Mouse (Mus musculus) macrophage (primary cell): ENCODE results near the gene Gpc6. TPM values are rescaled to one million over a fixed set of nuclear protein-coding genes. Genes with fewer than 3 reads are reported as not detected.

Experiments used
- H3K27ac ChIP-seq: fragments of 350-480 bp; formaldehyde crosslinking; 2 replicates; pipeline ENCODE4 v1.9.0; 2021
- H3K36me3 ChIP-seq: fragments of 350-480 bp; formaldehyde crosslinking; 2 replicates; pipeline ENCODE4 v1.9.0; 2021; ENCODE audit errors: inconsistent target
- H3K4me3 ChIP-seq: fragments of 350-480 bp; formaldehyde crosslinking; 2 replicates; pipeline ENCODE4 v1.9.0; 2021; ENCODE audit errors: inconsistent target
- H3K79me2 ChIP-seq: fragments of 350-480 bp; formaldehyde crosslinking; 2 replicates; pipeline ENCODE4 v1.9.0; 2021; ENCODE audit errors: inconsistent target
- WGBS: methylation state at CpG from one replicate; pipeline ENCODE4 v1.1.7; 2026; ENCODE audit warnings: inconsistent platforms; ENCODE audit not compliant: missing documents; 5-methylcytosine and 5-hydroxymethylcytosine counted together
- polyA plus RNA-seq: library from polyadenylated mRNA; stranded (reverse); fragments of 250-400 nt; gene quantifications from 3 replicates; pipeline ENCODE4 v1.2.4, GENCODE M21; 2018; ENCODE audit warnings: inconsistent platforms

Gpc6 gene
- polyA plus RNA-seq, 1 experiment from 2014 or later = not detected

DNA sequence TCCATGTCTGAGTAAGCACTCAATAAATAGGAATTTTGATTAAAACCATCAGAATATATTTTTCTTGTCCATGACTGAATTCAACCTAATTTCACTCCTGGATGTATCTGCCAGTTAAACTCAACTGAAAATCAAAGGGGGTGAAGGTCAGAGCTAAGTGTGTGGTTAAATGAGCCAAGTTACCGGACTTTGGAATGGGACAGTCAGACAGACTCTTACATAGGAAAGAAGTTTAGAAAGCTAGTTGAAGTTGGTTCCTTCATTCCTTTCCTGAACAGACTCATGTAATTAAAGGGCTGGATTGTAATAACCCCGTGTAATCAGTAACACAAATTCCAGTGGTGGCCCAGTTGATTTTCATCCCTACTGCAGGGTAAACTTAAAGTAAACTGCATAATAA is 595.6 kb downstream of the Gpc6 start:
- no peak overlapping the region for H3K4me3 ChIP-seq
- 91% methylated on average over 2 of the region's 2 CpGs for WGBS
- H3K27ac ChIP-seq = no peak overlapping the region
- H3K36me3 ChIP-seq = no peaks in the 10 kb centered on the region
- no peaks in the 10 kb centered on the region for H3K79me2 ChIP-seq

- WGBS = 90% methylated on average over 6 of the region's 6 CpGs
- H3K27ac ChIP-seq = no peak overlapping the region
- no peaks in the 10 kb centered on the region for H3K36me3 ChIP-seq
- no peaks in the 10 kb centered on the region for H3K79me2 ChIP-seq
- no peak overlapping the region for H3K4me3 ChIP-seq
These were observed 600.0 kb downstream of the Gpc6 start for GRCm38 (mm10) chr14:117525133-117525532.

DNA sequence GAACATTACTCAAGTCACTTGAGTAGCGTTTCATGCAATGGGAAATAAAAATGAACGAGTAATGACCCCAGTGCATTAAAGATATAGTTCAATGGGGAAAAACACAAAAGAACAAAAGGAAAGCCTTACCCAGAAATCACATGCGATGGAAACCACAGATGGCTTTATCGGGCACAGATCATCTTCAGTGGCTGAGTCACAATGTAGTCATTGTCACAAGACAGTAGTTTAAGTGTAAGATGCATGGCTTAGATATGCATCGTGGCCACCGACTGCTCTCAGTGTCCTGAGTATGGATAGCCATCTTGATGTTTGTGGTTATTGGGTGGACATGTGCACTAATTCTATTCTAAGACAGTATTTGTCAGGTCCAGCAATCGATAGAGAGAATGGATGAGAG is 601.9 kb downstream of the Gpc6 start:
- H3K4me3 ChIP-seq = no peak overlapping the region
- H3K36me3 ChIP-seq = no peaks in the 10 kb centered on the region
- 95% methylated on average over 7 of the region's 7 CpGs for WGBS
- H3K79me2 ChIP-seq = no peaks in the 10 kb centered on the region
- H3K27ac ChIP-seq = no peak overlapping the region

DNA sequence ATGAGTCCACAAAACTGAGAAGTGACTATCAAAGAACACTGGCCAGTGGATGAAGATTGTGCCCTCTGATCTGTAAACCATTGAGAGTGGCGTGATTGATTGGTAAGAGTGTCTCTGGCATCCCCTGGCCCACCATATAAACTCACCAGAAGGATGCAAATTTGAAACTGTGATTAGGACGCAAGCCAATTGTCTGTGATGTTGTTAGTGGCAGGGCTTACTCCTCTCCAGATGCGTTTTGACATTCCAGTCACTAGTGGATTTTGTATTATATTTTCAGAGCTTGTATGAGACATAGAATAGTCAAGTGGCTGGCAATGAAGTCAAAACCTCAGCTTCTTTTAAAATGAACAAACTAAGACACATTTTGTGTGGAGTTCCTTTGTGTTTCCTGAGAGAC is 604.3 kb downstream of the Gpc6 start:
- no peaks in the 10 kb centered on the region for H3K79me2 ChIP-seq
- 85% methylated on average over 3 of the region's 3 CpGs for WGBS
- no peak overlapping the region for H3K4me3 ChIP-seq
- no peaks in the 10 kb centered on the region for H3K36me3 ChIP-seq
- H3K27ac ChIP-seq = no peak overlapping the region

DNA sequence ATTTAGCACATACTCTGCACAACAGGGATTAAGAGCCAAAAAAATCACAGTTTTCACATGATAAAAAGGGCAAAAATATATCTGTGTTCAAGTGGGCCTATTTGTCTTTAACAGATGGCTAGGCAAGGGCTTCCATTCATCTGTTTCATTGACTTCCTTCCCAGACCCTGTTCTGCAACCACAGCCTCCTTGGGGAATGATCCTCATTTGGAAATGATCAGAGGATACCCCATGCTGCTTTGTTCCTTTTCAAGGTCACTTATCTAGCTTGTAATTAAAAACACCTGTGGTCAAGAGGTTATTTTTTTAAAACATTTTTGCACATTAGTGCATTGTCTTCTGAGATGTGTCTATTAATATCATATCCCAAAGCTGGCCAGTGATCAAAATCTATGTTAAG is 627.7 kb downstream of the Gpc6 start:
- Histone ChIP-seq H3K27ac (no peak overlapping the region), H3K36me3 (no peaks in the 10 kb centered on the region), H3K4me3 (no peak overlapping the region), H3K79me2 (no peaks in the 10 kb centered on the region)

GRCm38 (mm10) chr14:117556715-117557320 is 631.7 kb downstream of the Gpc6 start:
- no peak overlapping the region for H3K27ac ChIP-seq
- whole genome bisulfite sequencing = 93% methylated on average over 7 of the region's 7 CpGs
- H3K4me3 ChIP-seq = no peak overlapping the region
- no peaks in the 10 kb centered on the region for H3K36me3 ChIP-seq
- no peaks in the 10 kb centered on the region for H3K79me2 ChIP-seq

DNA sequence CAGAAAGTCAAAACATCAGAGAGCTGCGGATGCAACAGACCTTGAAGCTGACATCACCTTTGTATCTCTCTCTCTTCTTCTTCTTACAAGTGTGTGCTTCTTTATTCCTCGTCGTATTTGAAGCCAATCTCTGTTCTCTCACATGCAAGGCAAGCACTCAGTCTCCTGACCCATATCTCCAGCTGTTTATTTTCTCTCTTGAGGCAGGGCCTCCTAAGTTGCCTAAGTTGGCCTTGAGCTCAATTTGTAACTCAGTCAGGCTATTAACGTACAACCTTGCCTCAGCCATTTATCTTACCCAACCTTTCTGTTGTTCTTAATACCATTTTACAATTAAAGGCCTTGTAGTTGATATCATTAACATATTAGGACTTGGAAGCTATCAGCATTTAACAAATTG is 637.0 kb downstream of the Gpc6 start:
- Histone ChIP-seq H3K36me3 (no peaks in the 10 kb centered on the region), H3K79me2 (no peaks in the 10 kb centered on the region), H3K27ac (no peak overlapping the region), H3K4me3 (no peak overlapping the region)
- 91% methylated on average over 4 of the region's 4 CpGs for WGBS

- Histone ChIP-seq H3K36me3 (no peaks in the 10 kb centered on the region), H3K79me2 (no peaks in the 10 kb centered on the region), H3K4me3 (no peak overlapping the region), H3K27ac (no peak overlapping the region)
- 89% methylated on average over 4 of the region's 4 CpGs for WGBS
These were observed 644.2 kb downstream of the Gpc6 start for GRCm38 (mm10) chr14:117569278-117569677.

DNA sequence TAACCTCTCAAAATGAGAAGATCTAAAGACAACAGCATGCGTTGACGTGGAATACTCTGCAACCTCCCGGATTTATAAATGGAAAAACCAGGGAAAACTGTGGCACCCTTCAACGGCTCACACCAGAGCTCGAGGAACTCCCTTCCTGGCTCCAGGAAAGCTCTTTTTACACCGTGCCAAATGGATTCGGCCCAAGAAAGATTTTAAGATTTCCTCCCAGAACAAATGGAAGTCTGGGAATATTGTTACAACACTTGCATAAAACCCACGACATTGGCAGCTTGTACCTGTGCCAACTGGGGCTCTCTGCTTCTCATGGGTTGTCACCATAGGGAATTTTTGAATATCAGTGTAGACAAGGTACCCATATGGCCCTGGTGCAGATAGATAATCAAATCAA is 647.1 kb downstream of the Gpc6 start:
- Histone ChIP-seq H3K4me3 (no peak overlapping the region), H3K27ac (no peak overlapping the region), H3K79me2 (no peaks in the 10 kb centered on the region), H3K36me3 (no peaks in the 10 kb centered on the region)
- 91% methylated on average over 8 of the region's 8 CpGs for WGBS

GRCm38 (mm10) chr14:117574216-117574615 is 649.1 kb downstream of the Gpc6 start:
- 94% methylated on average over 6 of the region's 6 CpGs for WGBS
- Histone ChIP-seq H3K79me2 (no peaks in the 10 kb centered on the region), H3K27ac (no peak overlapping the region), H3K4me3 (no peak overlapping the region), H3K36me3 (no peaks in the 10 kb centered on the region)

GRCm38 (mm10) chr14:117581740-117582139 is 656.6 kb downstream of the Gpc6 start:
- H3K36me3 ChIP-seq = no peaks in the 10 kb centered on the region
- H3K27ac ChIP-seq = no peak overlapping the region
- WGBS = 97% methylated on average over 6 of the region's 6 CpGs

DNA sequence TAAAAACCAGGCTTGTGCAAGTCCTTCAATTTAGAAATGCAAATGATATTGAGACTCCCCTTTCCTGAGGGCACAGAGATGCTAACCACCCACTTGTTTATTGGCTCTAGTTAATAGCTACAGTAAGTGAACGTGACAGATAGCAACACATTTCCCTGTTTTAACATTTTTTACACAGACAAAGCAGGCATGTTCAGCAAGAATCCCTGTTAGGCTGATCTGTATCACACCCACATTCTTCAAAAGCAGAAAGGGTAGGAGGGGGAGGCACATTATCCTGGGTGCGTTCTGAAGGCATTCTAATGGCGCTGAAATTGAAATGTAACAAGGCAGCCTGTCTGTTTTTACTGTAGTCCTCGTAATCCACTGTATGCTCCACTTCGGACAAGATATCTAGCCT is 674.6 kb downstream of the Gpc6 start:
- Histone ChIP-seq H3K4me3 (no peak overlapping the region), H3K27ac (no peak overlapping the region), H3K36me3 (no peaks in the 10 kb centered on the region), H3K79me2 (no peaks in the 10 kb centered on the region)
- 94% methylated on average over 5 of the region's 5 CpGs for WGBS

More at GRCm38 (mm10) chr14:117581740-117582139, 656.6 kb downstream of the Gpc6 start:
- Histone ChIP-seq H3K79me2 (no peaks in the 10 kb centered on the region), H3K4me3 (no peak overlapping the region)

DNA sequence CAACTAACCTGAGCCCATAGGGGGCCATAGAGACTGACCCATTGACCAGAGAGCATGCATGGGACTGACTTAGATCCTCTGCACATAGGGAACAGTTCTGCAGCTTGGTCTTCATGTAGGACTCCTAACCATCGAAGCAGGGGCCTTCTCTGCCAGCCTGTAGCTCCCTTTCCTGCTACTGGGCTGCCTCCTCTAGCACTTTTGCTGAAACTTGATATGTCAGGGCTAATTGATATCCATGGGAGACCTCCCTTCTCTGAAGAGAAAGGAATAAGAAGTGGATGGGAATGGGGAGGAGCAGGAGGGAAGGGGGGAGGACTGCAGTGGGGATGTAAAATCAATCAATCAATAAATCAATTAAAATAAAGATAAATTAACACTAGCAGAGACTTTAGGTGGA is 678.7 kb downstream of the Gpc6 start:
- Histone ChIP-seq H3K36me3 (no peaks in the 10 kb centered on the region), H3K4me3 (no peak overlapping the region), H3K79me2 (no peaks in the 10 kb centered on the region), H3K27ac (no peak overlapping the region)
- WGBS = 78% methylated on average over 1 of the region's 1 CpGs

DNA sequence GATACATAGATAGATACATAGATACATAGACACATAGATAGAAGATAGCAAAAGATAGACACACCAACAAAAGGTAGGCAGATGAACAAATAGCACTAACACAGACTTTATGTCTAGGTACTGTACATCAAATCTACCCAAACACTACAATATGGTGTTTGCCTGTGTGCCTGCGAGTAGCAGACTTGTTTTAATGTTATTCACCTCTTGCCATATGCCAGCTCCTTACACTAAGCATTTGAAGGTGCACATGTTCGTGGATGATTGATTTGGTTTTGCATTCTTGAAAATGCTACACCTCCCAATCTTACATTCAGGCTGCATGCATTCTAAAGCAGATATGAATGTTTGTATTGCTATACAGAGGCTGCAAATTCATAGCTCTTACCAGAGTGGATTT is 680.6 kb downstream of the Gpc6 start:
- Histone ChIP-seq H3K36me3 (no peaks in the 10 kb centered on the region), H3K27ac (no peak overlapping the region), H3K4me3 (no peak overlapping the region), H3K79me2 (no peaks in the 10 kb centered on the region)
- 91% methylated on average over 2 of the region's 2 CpGs for WGBS

DNA sequence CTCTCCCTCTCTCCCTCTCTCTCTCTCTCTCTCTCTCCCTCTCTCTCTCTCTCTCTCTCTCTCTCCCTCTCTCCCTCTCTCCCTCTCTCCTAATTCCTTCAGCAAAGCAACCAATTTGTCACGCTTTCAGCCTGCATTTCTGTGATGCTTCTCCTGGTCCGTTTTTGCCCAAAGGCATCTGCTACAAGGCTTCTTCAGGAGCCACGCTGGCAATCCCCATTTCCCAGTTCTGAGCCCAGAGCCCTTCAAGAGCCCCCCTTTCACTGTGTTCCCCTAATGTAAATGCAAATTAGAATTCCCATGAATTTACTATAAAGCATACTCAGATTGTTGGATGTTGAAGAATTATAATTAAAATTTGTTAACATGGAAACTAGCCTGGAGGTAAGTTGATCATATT is 686.0 kb downstream of the Gpc6 start:
- no peak overlapping the region for H3K27ac ChIP-seq
- WGBS = 97% methylated on average over 3 of the region's 3 CpGs
- no peaks in the 10 kb centered on the region for H3K79me2 ChIP-seq
- H3K4me3 ChIP-seq = no peak overlapping the region
- no peaks in the 10 kb centered on the region for H3K36me3 ChIP-seq

- WGBS = 11% methylated on average over 9 of the region's 9 CpGs
These were observed 700.1 kb downstream of the Gpc6 start for GRCm38 (mm10) chr14:117625100-117625710.

More at GRCm38 (mm10) chr14:117625100-117625710, 700.1 kb downstream of the Gpc6 start:
- Histone ChIP-seq H3K27ac (peak overlapping the region; percentile 69), H3K4me3 (no peak overlapping the region), H3K79me2 (no peaks in the 10 kb centered on the region), H3K36me3 (no peaks in the 10 kb centered on the region)
